ENCODE assay signal across 22 mouse cellular contexts in genomic region chr11:58101194-58101720, GRCm38 (mm10). TPM values are rescaled to one million over a fixed set of nuclear protein-coding genes. Genes with fewer than 3 reads are reported as not detected.
"Had no signal": no experiment of that assay in that cellular context is flagged by ENCODE, and none has a peak within 500 bp of the region (broad histone marks: within the 10 kb centered on the region; RNA-seq: fewer than 3 reads in every experiment).

No protein-coding gene starts in this region.

- DNase-seq: liver, embryonic 13.5 days; liver, postnatal 0 days; lung, embryonic 14.5 days; lung, postnatal 10 days; lung, postnatal 4 days; right cerebral cortex, postnatal 14 days; thymus, adult 18-20 months; thymus, postnatal 25 days had no signal

- H3K36me3 ChIP-seq: liver, embryonic 13.5 days; liver, embryonic 15.5 days; midbrain, embryonic 10.5 days; midbrain, embryonic 13.5 days; neural tube, embryonic 13.5 days; neural tube, embryonic 15.5 days had no signal

- H3K9ac ChIP-seq: liver, embryonic 13.5 days; liver, embryonic 15.5 days; liver, postnatal 0 days; lung, embryonic 14.5 days; midbrain, embryonic 13.5 days; neural tube, embryonic 13.5 days; neural tube, embryonic 15.5 days had no signal

- H3K27ac ChIP-seq: liver, embryonic 13.5 days; liver, embryonic 15.5 days; midbrain, embryonic 10.5 days; midbrain, embryonic 13.5 days; neural tube, embryonic 13.5 days; neural tube, embryonic 15.5 days had no signal

- H3K9me3 ChIP-seq: liver, embryonic 13.5 days; liver, embryonic 15.5 days; midbrain, embryonic 10.5 days; midbrain, embryonic 13.5 days; neural tube, embryonic 13.5 days; neural tube, embryonic 15.5 days had no signal

- H3K4me2 ChIP-seq: liver, embryonic 13.5 days; liver, embryonic 15.5 days; lung, embryonic 14.5 days; midbrain, embryonic 13.5 days; neural tube, embryonic 13.5 days; neural tube, embryonic 15.5 days had no signal

- ATAC-seq: liver, postnatal 0 days; midbrain, embryonic 13.5 days; midbrain, embryonic 16.5 days had no signal

- H3K4me3 ChIP-seq: liver, embryonic 13.5 days; liver, embryonic 15.5 days; midbrain, embryonic 10.5 days; midbrain, embryonic 13.5 days; myocyte; neural tube, embryonic 13.5 days; neural tube, embryonic 15.5 days had no signal

RNA-seq across cellular contexts. Expression of gene Gm12248, which starts 8.3 kb away (rescaled TPM):
- total RNA-seq: megakaryocyte, adult 5-6 weeks; megakaryocyte-erythroid progenitor cell, adult 5-6 weeks had no signal
- polyA plus RNA-seq: liver, embryonic 13.5 days; liver, embryonic 15.5 days; liver, postnatal 0 days; lung, embryonic 14.5 days; lung, embryonic 16.5 days; midbrain, embryonic 10.5 days; midbrain, embryonic 13.5 days; neural tube, embryonic 11.5 days; neural tube, embryonic 13.5 days; neural tube, embryonic 15.5 days; stomach, embryonic 14.5 days; stomach, embryonic 16.5 days; urinary bladder, adult 2 months had no signal
